Mouse (Mus musculus) intestine, embryonic 14.5 days (tissue): Measurements from ENCODE around the gene Rerg. TPM values are rescaled to one million over a fixed set of nuclear protein-coding genes. Genes with fewer than 3 reads are reported as not detected.
A peak's percentile ranks its signal among the peaks of the same experiment; 100 is the strongest.

Experiments
- ATAC-seq: fragments of 200-750 bp; cut with Nextera tagmentation; replicated peaks from 2 replicates; pipeline ENCODE4 v1.8.0; 2017; ENCODE audit warnings: low read depth, moderate number of reproducible peaks, moderate TSS enrichment, moderate library complexity; ENCODE audit not compliant: low FRiP score, low TSS enrichment
- DNase-seq: peaks from one replicate; pipeline ENCODE4 v3.0.0-alpha.2; 2018; ENCODE audit warnings: low spot score
- H3K27ac ChIP-seq: fragments of 300-500 bp; sonication (generic); 2 replicates; pipeline ENCODE4 v1.5.1; 2014; ENCODE audit warnings: low read depth, mild to moderate bottlenecking, control low read depth
- H3K27me3 ChIP-seq: fragments of 300-500 bp; sonication (generic); replicated peaks from 2 replicates; pipeline ENCODE4 v1.6.1; 2014; ENCODE audit warnings: low read length, control low read depth; ENCODE audit not compliant: control insufficient read depth, insufficient read depth
- H3K36me3 ChIP-seq: fragments of 300-500 bp; sonication (generic); 2 replicates; pipeline ENCODE4 v1.6.1; 2014; ENCODE audit warnings: low read length, control low read depth; ENCODE audit not compliant: control insufficient read depth, insufficient read depth
- H3K4me1 ChIP-seq: fragments of 300-500 bp; sonication (generic); replicated peaks from 2 replicates; pipeline ENCODE4 v1.6.1; 2014; ENCODE audit warnings: low read length, control low read depth, mixed read lengths; ENCODE audit not compliant: control insufficient read depth, insufficient read depth
- H3K4me2 ChIP-seq: fragments of 300-500 bp; sonication (generic); 2 replicates; pipeline ENCODE4 v1.6.1; 2014; ENCODE audit warnings: low read length
- H3K4me3 ChIP-seq: fragments of 300-500 bp; sonication (generic); 2 replicates; pipeline ENCODE4 v1.5.1; 2014; ENCODE audit warnings: low read depth, low read length, control low read depth, mixed read lengths
- H3K9ac ChIP-seq: fragments of 300-500 bp; sonication (generic); 2 replicates; pipeline ENCODE4 v1.6.1; 2014; ENCODE audit warnings: mild to moderate bottlenecking, low read length
- H3K9me3 ChIP-seq: fragments of 300-500 bp; sonication (generic); 2 replicates; pipeline ENCODE4 v1.6.1; 2016; ENCODE audit warnings: low read length, control low read depth; ENCODE audit not compliant: control insufficient read depth
- WGBS: fragments of 180-500 bp; shearing (Covaris S2); extraction: QIAGEN DNeasy Blood & Tissue Kit; methylation state at CpG from one replicate; pipeline ENCODE4 v1.1.7; 2014; 5-methylcytosine and 5-hydroxymethylcytosine counted together
- polyA plus RNA-seq: library from polyadenylated mRNA; unstranded; fragments of >200 nt; fragmentation: Nextera tagmentation; extraction: Ambion mirVana; gene quantifications from 2 replicates; pipeline ENCODE4 v1.2.1, GENCODE M21; 2014

Rerg gene
- polyA plus RNA-seq, 1 experiment from 2014 or later: 25.3 TPM

DNA sequence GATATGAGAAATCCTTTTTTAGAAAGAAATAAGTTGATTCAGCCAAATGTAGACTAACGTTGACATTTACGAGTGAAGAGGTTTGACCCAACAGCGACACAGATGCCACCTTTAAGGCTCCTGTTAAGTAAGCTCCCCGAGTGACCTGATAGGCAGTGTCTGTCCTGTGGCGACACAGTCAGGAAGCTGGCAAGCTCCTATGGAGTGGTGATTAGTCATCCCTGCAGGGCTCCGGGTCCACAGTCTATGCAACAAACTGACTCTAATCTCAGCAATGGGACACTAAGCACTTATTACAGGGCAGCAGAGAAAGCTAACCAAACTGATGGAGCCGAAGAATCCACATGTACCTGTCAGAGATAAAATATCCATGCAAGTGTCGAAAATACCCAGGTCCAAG, 98.0 kb downstream of the Rerg start:
- Histone ChIP-seq H3K9me3 (no peaks in the 10 kb centered on the region), H3K36me3 (no peaks in the 10 kb centered on the region), H3K9ac (no peak overlapping the region), H3K4me3 (no peak overlapping the region), H3K27me3 (no peaks in the 10 kb centered on the region), H3K4me2 (no peak overlapping the region), H3K27ac (no peak overlapping the region), H3K4me1 (0 out of 2 replicates have a peak, but pooled peaks cover 3% of the 10 kb centered on the region)
- ATAC-seq (no peak), DNase-seq (no peak)
- 62% methylated on average over 8 of the region's 8 CpGs for WGBS

GRCm38 (mm10) chr6:137071466-137071865, 98.8 kb downstream of the Rerg start:
- no peak for DNase-seq
- Histone ChIP-seq H3K4me3 (no peak overlapping the region), H3K36me3 (no peaks in the 10 kb centered on the region), H3K4me2 (no peak overlapping the region), H3K9me3 (no peaks in the 10 kb centered on the region), H3K9ac (no peak overlapping the region), H3K27ac (no peak overlapping the region), H3K4me1 (0 out of 2 replicates have a peak, but pooled peaks cover 3% of the 10 kb centered on the region), H3K27me3 (no peaks in the 10 kb centered on the region)
- 82% methylated on average over 9 of the region's 9 CpGs for WGBS
- no peak for ATAC-seq

GRCm38 (mm10) chr6:137065506-137065905, 104.8 kb downstream of the Rerg start:
- no peaks in the 10 kb centered on the region for H3K4me1 ChIP-seq
- no peaks in the 10 kb centered on the region for H3K27me3 ChIP-seq
- no peak overlapping the region for H3K9ac ChIP-seq
- no peak overlapping the region for H3K4me2 ChIP-seq
- no peaks in the 10 kb centered on the region for H3K9me3 ChIP-seq
- 78% methylated on average over 7 of the region's 7 CpGs for WGBS
- no peak for ATAC-seq
- peak; percentile 24 for DNase-seq
- no peak overlapping the region for H3K4me3 ChIP-seq
- H3K36me3 ChIP-seq: no peaks in the 10 kb centered on the region; the same call in 1 of the 2 replicates
- H3K27ac ChIP-seq: no peak overlapping the region

- no peak overlapping the region for H3K4me2 ChIP-seq
- H3K27me3 ChIP-seq: no peaks in the 10 kb centered on the region
- H3K4me3 ChIP-seq: no peak overlapping the region
- no peaks in the 10 kb centered on the region for H3K9me3 ChIP-seq
- no peak overlapping the region for H3K9ac ChIP-seq
- DNase-seq (no peak), ATAC-seq (no peak)
- H3K27ac ChIP-seq: no peak overlapping the region
- H3K4me1 ChIP-seq: no peaks in the 10 kb centered on the region
- H3K36me3 ChIP-seq: no peaks in the 10 kb centered on the region; the same call in 1 of the 2 replicates
- 89% methylated on average over 14 of the region's 14 CpGs for WGBS
Observed at GRCm38 (mm10) chr6:137064786-137065185, 105.5 kb downstream of the Rerg start.

DNA sequence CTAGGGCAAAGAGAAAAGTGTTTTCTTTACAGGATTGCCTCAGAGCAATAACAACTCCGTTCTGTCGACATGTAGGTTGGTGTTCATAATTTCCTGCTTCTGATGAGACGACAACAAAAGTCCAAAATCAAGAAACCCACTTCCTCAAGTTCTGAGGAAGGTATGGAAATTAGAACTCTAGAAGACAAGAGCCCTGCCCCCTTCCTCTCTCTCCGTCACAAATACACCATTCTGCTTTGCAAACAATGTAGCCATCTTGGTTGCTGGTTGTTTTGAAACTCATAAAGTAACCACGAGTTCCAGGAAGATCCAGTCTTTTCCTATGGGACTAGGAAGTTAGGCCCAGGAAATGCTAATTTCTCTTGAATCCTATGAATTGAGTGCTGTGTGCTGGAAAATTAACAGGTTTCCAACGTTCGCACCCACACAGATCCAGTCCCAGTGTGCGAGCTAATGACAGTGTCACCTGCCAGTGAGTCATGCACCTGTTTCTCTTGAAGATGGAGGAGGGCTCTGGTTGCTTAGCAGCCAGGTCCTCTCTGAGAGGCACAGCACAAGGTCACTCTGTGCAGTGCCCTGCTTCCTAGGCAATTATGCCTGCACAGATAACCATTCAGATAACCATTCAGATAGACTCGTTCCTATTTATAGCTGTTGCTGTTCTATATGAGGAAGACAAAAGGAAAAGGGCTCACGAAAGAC, 106.9 kb downstream of the Rerg start:
- no peak overlapping the region for H3K4me2 ChIP-seq
- peak; percentile 95 for ATAC-seq

GRCm38 (mm10) chr6:137061880-137062531, 108.3 kb downstream of the Rerg start:
- Histone ChIP-seq H3K9ac (no peak overlapping the region), H3K4me1 (no peaks in the 10 kb centered on the region), H3K27me3 (no peaks in the 10 kb centered on the region), H3K27ac (no peak overlapping the region), H3K4me3 (no peak overlapping the region), H3K9me3 (no peaks in the 10 kb centered on the region), H3K4me2 (no peak overlapping the region), H3K36me3 (no peaks in the 10 kb centered on the region; the same call in 1 of the 2 replicates)
- DNase-seq (peak; percentile 42), ATAC-seq (no peak)
- WGBS: 88% methylated on average over 18 of the region's 18 CpGs

More for the DNA sequence above, 106.9 kb downstream of the Rerg start:
- H3K9ac ChIP-seq: no peak overlapping the region
- 69% methylated on average over 10 of the region's 10 CpGs for WGBS
- no peaks in the 10 kb centered on the region for H3K4me1 ChIP-seq
- H3K27ac ChIP-seq: 0 out of 2 replicates have a peak overlapping the region, but pooled peaks have one; percentile 43
- no peak for DNase-seq
- H3K9me3 ChIP-seq: no peaks in the 10 kb centered on the region
- no peaks in the 10 kb centered on the region; the same call in 1 of the 2 replicates for H3K36me3 ChIP-seq
- H3K4me3 ChIP-seq: no peak overlapping the region
- no peaks in the 10 kb centered on the region for H3K27me3 ChIP-seq

- H3K27me3 ChIP-seq: no peaks in the 10 kb centered on the region
- no peak overlapping the region for H3K4me3 ChIP-seq
- no peak for ATAC-seq
- no peaks in the 10 kb centered on the region for H3K9me3 ChIP-seq
- H3K27ac ChIP-seq: no peak overlapping the region
- H3K36me3 ChIP-seq: peaks cover 10% of the 10 kb centered on the region
- 78% methylated on average over 5 of the region's 5 CpGs for WGBS
- DNase-seq: no peak
- H3K4me2 ChIP-seq: no peak overlapping the region
- H3K4me1 ChIP-seq: no peaks in the 10 kb centered on the region
- no peak overlapping the region for H3K9ac ChIP-seq
Observed at GRCm38 (mm10) chr6:137060595-137060994, 109.7 kb downstream of the Rerg start.

DNA sequence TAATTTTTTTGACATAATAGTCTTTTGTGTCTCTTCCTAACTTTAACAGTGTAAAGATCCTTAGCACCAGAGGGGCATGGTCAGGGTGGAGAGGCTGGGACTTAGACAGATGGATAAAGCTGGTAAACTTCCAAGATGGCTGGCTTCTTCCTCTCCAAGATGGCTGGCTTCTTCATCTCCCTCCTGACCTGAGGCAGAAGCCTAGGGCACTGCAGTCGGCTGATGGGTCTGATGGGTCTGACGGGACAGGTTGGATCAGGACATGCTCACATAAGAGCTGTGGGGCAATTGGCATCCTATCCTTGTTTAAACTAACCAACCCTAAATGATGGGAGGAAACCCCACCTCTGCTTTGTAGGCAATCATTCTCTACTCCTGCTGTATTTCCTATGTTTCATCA, 112.0 kb downstream of the Rerg start:
- WGBS: 86% methylated on average over 2 of the region's 2 CpGs
- no peak overlapping the region for H3K9ac ChIP-seq

More for the DNA sequence above, 112.0 kb downstream of the Rerg start:
- H3K36me3 ChIP-seq: peaks cover 11% of the 10 kb centered on the region
- H3K9me3 ChIP-seq: no peaks in the 10 kb centered on the region
- no peak for DNase-seq
- no peaks in the 10 kb centered on the region for H3K27me3 ChIP-seq
- no peak overlapping the region for H3K4me2 ChIP-seq
- no peak for ATAC-seq
- H3K4me3 ChIP-seq: no peak overlapping the region
- no peaks in the 10 kb centered on the region for H3K4me1 ChIP-seq
- H3K27ac ChIP-seq: no peak overlapping the region
